Mouse (Mus musculus) CH12.LX (cell line): Measurements from ENCODE around the gene Zfp609. TPM values are rescaled to one million over a fixed set of nuclear protein-coding genes. Genes with fewer than 3 reads are reported as not detected.

ENCODE experiments used
- DNase-seq: peaks from one replicate; pipeline ENCODE4 v3.0.0-alpha.2; 2013; ENCODE audit errors: extremely low read depth
- H3K27ac ChIP-seq: 2 replicates; pipeline ENCODE4 v1.5.1; 2012; ENCODE audit warnings: low read depth, mild to moderate bottlenecking, control low read depth, moderate library complexity; ENCODE audit not compliant: insufficient read depth
- H3K27me3 ChIP-seq: replicated peaks from 2 replicates; pipeline ENCODE3; 2012; ENCODE audit warnings: inconsistent platforms
- H3K36me3 ChIP-seq, 2 experiments: replicated peaks in 1 of 2; 2 replicates each; pipeline versions ENCODE3 to v1.6.1; 2012; ENCODE audit warnings: inconsistent platforms in 1 of 2, low read length in 1 of 2, mild to moderate bottlenecking in 1 of 2, mixed read lengths in 1 of 2, moderate library complexity in 1 of 2; ENCODE audit not compliant: control insufficient read depth in 1 of 2, insufficient read depth in 1 of 2
- H3K4me1 ChIP-seq, 2 experiments: 2 replicates each; pipeline ENCODE4 v1.6.1; 2012; ENCODE audit warnings: inconsistent platforms in 1 of 2, moderate library complexity in 1 of 2; ENCODE audit not compliant: insufficient read depth in 2 of 2, control insufficient read depth in 1 of 2
- H3K4me2 ChIP-seq: 2 replicates; pipeline ENCODE4 v1.6.1; 2012; ENCODE audit warnings: low read depth, mild to moderate bottlenecking, control low read depth; ENCODE audit not compliant: poor library complexity, insufficient read depth, severe bottlenecking
- H3K4me3 ChIP-seq, 3 experiments: fragments of 150-350 bp in 1 of 3; sonication (generic) in 1 of 3; replicated peaks in 1 of 3; 2 replicates each; pipeline versions ENCODE3 to v1.5.1; 2011 to 2012; ENCODE audit warnings: low read depth in 2 of 3, low read length in 2 of 3, mild to moderate bottlenecking in 2 of 3, moderate library complexity in 2 of 3, control low read depth in 1 of 3, improper control_type of control experiment in 1 of 3, inconsistent platforms in 1 of 3, mixed read lengths in 1 of 3; ENCODE audit not compliant: poor library complexity in 1 of 3
- H3K79me2 ChIP-seq: replicated peaks from 2 replicates; pipeline ENCODE4 v1.6.1; 2012; ENCODE audit warnings: mild to moderate bottlenecking, moderate library complexity; ENCODE audit not compliant: control insufficient read depth, poor library complexity, insufficient read depth, severe bottlenecking; ENCODE audit errors: extremely low read depth
- H3K9ac ChIP-seq: 2 replicates; pipeline ENCODE4 v1.6.1; 2012; ENCODE audit warnings: low read depth, mild to moderate bottlenecking, control low read depth, moderate library complexity; ENCODE audit not compliant: insufficient read depth
- H3K9me3 ChIP-seq: replicated peaks from 2 replicates; pipeline ENCODE3; 2012; ENCODE audit warnings: low read length, inconsistent platforms, mixed read lengths
- BHLHE40 ChIP-seq: IDR thresholded peaks from 2 replicates; pipeline ENCODE4 v1.6.1; 2011; ENCODE audit warnings: mild to moderate bottlenecking, low read depth, low read length, improper control_type of control experiment
- CTCF ChIP-seq, 2 experiments: IDR thresholded peaks in 1 of 2; conservative IDR thresholded peaks in 1 of 2; 2 replicates each; pipeline ENCODE4 v1.5.1; 2011 to 2012; ENCODE audit warnings: low read depth in 2 of 2, low read length in 2 of 2, improper control_type of control experiment in 1 of 2, inconsistent platforms in 1 of 2, mild to moderate bottlenecking in 1 of 2, moderate library complexity in 1 of 2
- E2F4 ChIP-seq: IDR thresholded peaks from 2 replicates; pipeline ENCODE4 v1.6.1; 2011; ENCODE audit warnings: low read depth, low read length, improper control_type of control experiment; ENCODE audit not compliant: insufficient replicate concordance
- EP300 ChIP-seq: IDR thresholded peaks from 2 replicates; pipeline ENCODE4 v1.6.1; 2011; ENCODE audit warnings: low read length, improper control_type of control experiment
- ETS1 ChIP-seq: conservative IDR thresholded peaks from 2 replicates; pipeline ENCODE4 v1.6.1; 2012; ENCODE audit warnings: low read depth, mild to moderate bottlenecking, inconsistent platforms, low read length, improper control_type of control experiment, moderate library complexity
- HCFC1 ChIP-seq: IDR thresholded peaks from 2 replicates; pipeline ENCODE4 v1.6.1; 2012; ENCODE audit warnings: low read depth, mild to moderate bottlenecking, inconsistent platforms, low read length, improper control_type of control experiment
- MAX ChIP-seq: IDR thresholded peaks from 2 replicates; pipeline ENCODE4 v1.6.1; 2011; ENCODE audit warnings: low read length, improper control_type of control experiment
- MEF2A ChIP-seq: IDR thresholded peaks from 2 replicates; pipeline ENCODE4 v1.6.1; 2014; ENCODE audit warnings: low read depth, mild to moderate bottlenecking, inconsistent platforms, low read length, improper control_type of control experiment, borderline replicate concordance
- MXI1 ChIP-seq: IDR thresholded peaks from 2 replicates; pipeline ENCODE4 v1.6.1; 2011; ENCODE audit warnings: mild to moderate bottlenecking, low read depth, low read length, improper control_type of control experiment
- MYC ChIP-seq: IDR thresholded peaks from 2 replicates; pipeline ENCODE4 v1.6.1; 2011; ENCODE audit warnings: low read depth, mild to moderate bottlenecking, improper control_type of control experiment, low read length
- NELFE ChIP-seq: IDR thresholded peaks from 2 replicates; pipeline ENCODE4 v1.6.1; 2011; ENCODE audit warnings: low read depth, low read length, improper control_type of control experiment
- NRF1 ChIP-seq: IDR thresholded peaks from 2 replicates; pipeline ENCODE4 v1.6.1; 2014; ENCODE audit warnings: low read depth, mild to moderate bottlenecking, inconsistent platforms, low read length, improper control_type of control experiment, moderate library complexity
- PAX5 ChIP-seq: IDR thresholded peaks from 2 replicates; pipeline ENCODE4 v1.6.1; 2012; ENCODE audit warnings: low read length, inconsistent platforms, mixed read lengths
- POLR2AphosphoS2 ChIP-seq: IDR thresholded peaks from 2 replicates; pipeline ENCODE4 v1.6.1; 2011; ENCODE audit warnings: low read depth, low read length, improper control_type of control experiment
- RAD21 ChIP-seq: IDR thresholded peaks from 2 replicates; pipeline ENCODE4 v1.6.1; 2011; ENCODE audit warnings: low read depth, mild to moderate bottlenecking, low read length, improper control_type of control experiment, moderate library complexity
- RCOR1 ChIP-seq: conservative IDR thresholded peaks from 2 replicates; pipeline ENCODE4 v1.6.1; 2012; ENCODE audit warnings: low read depth, mild to moderate bottlenecking, inconsistent platforms, low read length, improper control_type of control experiment
- SIN3A ChIP-seq: IDR thresholded peaks from 2 replicates; pipeline ENCODE4 v1.6.1; 2012; ENCODE audit warnings: low read length, improper control_type of control experiment, inconsistent platforms
- TCF12 ChIP-seq: IDR thresholded peaks from 2 replicates; pipeline ENCODE4 v1.6.1; 2014; ENCODE audit warnings: low read depth, mild to moderate bottlenecking, inconsistent platforms, low read length, improper control_type of control experiment
- USF1 ChIP-seq: IDR thresholded peaks from 2 replicates; pipeline ENCODE4 v1.6.1; 2014; ENCODE audit warnings: low read depth, mild to moderate bottlenecking, inconsistent platforms, low read length, improper control_type of control experiment
- USF2 ChIP-seq: conservative IDR thresholded peaks from 2 replicates; pipeline ENCODE4 v1.6.1; 2011; ENCODE audit warnings: low read depth, low read length, improper control_type of control experiment
- ZKSCAN1 ChIP-seq: IDR thresholded peaks from 2 replicates; pipeline ENCODE4 v1.6.1; 2012; ENCODE audit warnings: low read depth, inconsistent platforms, low read length, improper control_type of control experiment, borderline replicate concordance
- ZNF384 ChIP-seq: IDR thresholded peaks from 2 replicates; pipeline ENCODE4 v1.6.1; 2012; ENCODE audit warnings: low read depth, low read length, improper control_type of control experiment, inconsistent platforms
- dilution Hi-C: fragments of 300-500 bp; cut with MboI; formaldehyde crosslinking; loops from 2 replicates; pipeline ENCODE4 v1.14.3; 2020; ENCODE audit warnings: low sequenced_read_pairs; ENCODE audit not compliant: extremely low pct_unique_long_range_greater_than_20kb, extremely low pct_ligation_motif_present
- in situ Hi-C: fragments of 300-500 bp; cut with MboI; formaldehyde crosslinking; loops from 3 replicates; pipeline ENCODE4 v1.14.3; 2019; ENCODE audit warnings: low sequenced_read_pairs, low pct_ligation_motif_present, low pct_unique_long_range_greater_than_20kb, mixed read lengths
- polyA plus RNA-seq: library from polyadenylated mRNA; unstranded; fragments of >175 nt; gene quantifications from 2 replicates; pipeline ENCODE4 v1.2.1, GENCODE M21; 2012; ENCODE audit warnings: low read depth; ENCODE audit not compliant: insufficient read length
- total RNA-seq, 2 experiments: library from RNA; depleted of rRNA; stranded (reverse); fragments of 300-350 nt in 1 of 2; fragments of >200 nt in 1 of 2; gene quantifications; 2 replicates each; pipeline ENCODE4 v1.2.3; 2012 to 2014

The Zfp609 gene
- total and polyA plus RNA-seq, 3 experiments: 1.2 to 15.4 (median 3.2) TPM

DNA sequence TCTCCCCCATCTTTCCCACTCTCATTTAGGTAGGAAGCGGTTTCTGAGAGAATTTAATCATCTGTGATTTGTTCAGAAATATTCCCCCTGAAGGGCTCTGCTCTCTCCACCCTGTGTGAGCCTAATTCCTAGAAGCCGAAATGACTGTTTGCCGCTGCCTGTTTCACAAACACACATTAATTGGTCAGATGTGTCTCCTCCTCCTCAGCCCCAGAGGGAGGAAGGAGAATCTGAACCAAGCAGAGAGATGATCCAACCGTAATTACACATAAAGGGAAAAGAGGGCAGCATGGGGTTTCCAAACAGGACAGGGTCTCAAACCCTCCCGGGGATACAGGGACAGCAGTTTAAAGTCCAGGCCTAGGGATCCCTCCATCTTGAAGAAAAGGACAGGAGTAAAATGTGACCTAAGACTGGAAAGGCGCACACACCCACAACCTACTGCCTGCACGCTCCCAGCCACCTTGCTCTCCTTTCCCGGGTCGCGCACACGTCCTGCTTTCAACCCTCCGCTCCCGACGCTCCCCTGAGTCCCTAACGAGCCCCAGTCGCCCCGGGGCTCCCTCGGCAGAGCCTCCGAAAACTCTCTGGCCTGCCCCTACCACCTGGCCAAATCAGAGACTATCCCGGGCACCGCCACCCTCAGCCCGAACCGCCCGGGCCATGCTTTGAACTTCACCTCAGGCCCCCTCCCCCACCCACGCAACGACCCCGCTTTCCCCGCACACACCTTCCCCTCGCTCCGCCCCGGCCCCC, 598 bp downstream of the Zfp609 start:
- H3K79me2 ChIP-seq: peaks cover 18% of the 10 kb centered on the region
- peak; percentile 60 for DNase-seq
- TF ChIP-seq BHLHE40: 0 out of 2 replicates have a peak, but pooled peaks have one; percentile 5
- peak; percentile 28; the same call in 1 of the 2 replicates for TF ChIP-seq HCFC1
- peak; percentile 18; the same call in 1 of the 2 replicates for TF ChIP-seq MXI1
- no peak for TF ChIP-seq USF1
- TF ChIP-seq SIN3A: 0 out of 2 replicates have a peak, but pooled peaks have one; percentile 9
- TF ChIP-seq MAX: no peak
- peak; percentile 31; the same call in 1 of the 2 replicates for TF ChIP-seq MYC
- TF ChIP-seq TCF12: peak; percentile 26; the same call in 1 of the 2 replicates
- peak overlapping the region; percentile 65 to 84 (median 84) for H3K4me3 ChIP-seq
- H3K36me3 ChIP-seq: no peaks in the 10 kb centered on the region
- peak overlapping the region; percentile 34 for H3K27ac ChIP-seq
- peak overlapping the region; percentile 89 for H3K9ac ChIP-seq
- in situ Hi-C loops (loop anchor here (5.0 kb wide), 1 partner anchor 154 kb away; no protein-coding TSS in a partner anchor), dilution Hi-C loops (no loop called here)
- H3K4me2 ChIP-seq: peak overlapping the region; percentile 90
- H3K4me1 ChIP-seq: peaks cover 9 to 62% of the 10 kb centered on the region in 2 experiments
- H3K27me3 ChIP-seq: no peaks in the 10 kb centered on the region
- no peaks in the 10 kb centered on the region for H3K9me3 ChIP-seq

DNA sequence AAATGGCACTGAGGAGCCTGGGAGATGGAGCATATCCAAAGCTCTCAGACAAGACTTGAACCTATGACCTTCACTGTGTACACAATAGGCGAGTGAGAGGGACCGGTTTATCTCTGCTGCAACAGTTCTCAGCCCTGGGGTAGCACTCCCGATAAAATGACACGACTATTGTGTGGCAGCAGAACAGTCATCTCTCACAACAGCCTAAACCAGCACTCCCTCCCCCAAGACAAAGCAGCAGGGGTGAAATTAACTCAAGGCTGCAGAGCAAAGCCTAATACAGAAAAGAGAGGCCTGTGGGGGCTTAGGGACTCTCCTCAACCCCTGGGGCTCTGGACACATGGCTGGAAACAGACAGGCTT, 1.2 kb downstream of the Zfp609 start:
- Histone ChIP-seq H3K27ac (no peak overlapping the region), H3K79me2 (peaks cover 22% of the 10 kb centered on the region), H3K9me3 (no peaks in the 10 kb centered on the region), H3K4me2 (peak overlapping the region; percentile 90), H3K27me3 (no peaks in the 10 kb centered on the region), H3K4me1 (peaks cover 9 to 60% of the 10 kb centered on the region in 2 experiments), H3K36me3 (no peaks in the 10 kb centered on the region), H3K9ac (peak overlapping the region; percentile 89), H3K4me3 (peak overlapping the region; percentile 65 to 84 (median 84))
- dilution Hi-C loops: no loop called here
- in situ Hi-C loops: loop anchor here (5.0 kb wide), 1 partner anchor 154 kb away; no protein-coding TSS in a partner anchor
- TF ChIP-seq EP300: no peak
- no peak for TF ChIP-seq ZNF384
- TF ChIP-seq TCF12: no peak
- no peak for TF ChIP-seq RAD21
- no peak for TF ChIP-seq PAX5
- no peak for TF ChIP-seq USF2
- TF ChIP-seq POLR2AphosphoS2: no peak
- no peak for TF ChIP-seq CTCF (conservative IDR thresholded peaks at IDR 0.05 in 1 of 2, IDR thresholded peaks at IDR 0.05 in 1 of 2; ENCODE audit: low read depth in 2 of 2, low read length in 2 of 2)
- TF ChIP-seq ZKSCAN1: no peak
- TF ChIP-seq NRF1: no peak
- no peak for TF ChIP-seq ETS1
- TF ChIP-seq E2F4: no peak
- no peak for TF ChIP-seq NELFE
- TF ChIP-seq MEF2A: no peak
- TF ChIP-seq RCOR1: no peak
- TF ChIP-seq, all 38 proteins: peak for 0
- no peak for DNase-seq
